Mouse (Mus musculus): ENCODE data around the gene Ttll5.
A peak's percentile ranks its signal among the peaks of the same experiment; 100 is the strongest.

DNA sequence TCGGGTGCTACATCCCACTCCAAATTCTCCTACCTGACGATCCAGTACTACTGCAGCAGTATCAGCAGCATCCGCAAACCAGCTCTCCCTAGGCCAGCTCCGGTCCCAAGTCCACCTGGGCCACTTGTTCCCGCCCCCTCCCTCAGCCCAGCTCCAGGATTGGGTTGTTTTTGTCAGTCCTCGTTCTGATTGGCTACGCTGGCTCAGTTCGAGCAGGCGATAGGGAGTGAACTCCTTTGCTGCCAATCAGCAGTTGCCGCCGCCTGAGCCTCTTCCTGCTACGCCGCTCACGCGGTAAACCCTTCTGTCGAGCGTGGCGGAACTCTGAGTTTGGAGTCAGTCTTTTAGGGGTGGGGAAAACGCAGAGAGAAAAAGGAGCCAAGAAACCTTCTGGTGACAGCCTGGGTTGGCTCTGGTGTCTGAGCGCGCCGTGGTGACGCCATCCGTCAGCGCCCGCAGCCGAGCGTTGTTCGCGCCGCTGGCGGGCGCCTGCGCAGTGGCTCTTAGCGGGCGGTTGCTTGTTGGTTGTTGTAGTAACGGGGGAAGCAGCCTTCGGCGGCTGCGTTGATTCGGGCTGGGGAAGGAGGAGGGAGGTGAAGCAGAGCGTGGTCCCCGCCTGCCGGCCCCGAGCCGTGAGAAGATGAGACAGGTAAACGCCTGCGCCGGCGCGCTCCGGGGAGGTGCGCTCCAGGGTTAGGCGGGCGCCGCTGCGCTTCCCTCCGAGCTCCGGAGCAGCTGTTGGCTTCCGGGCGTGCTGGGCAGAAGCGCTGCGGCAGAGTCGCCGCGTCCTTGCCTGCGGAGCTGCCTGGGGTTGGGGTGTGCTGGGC, at the start of gene Ttll5, which contains the start of gene Erg28:
- TF ChIP-seq CTCF (IDR thresholded peaks at IDR 0.05) (no peak), POLR2A (IDR thresholded peaks at IDR 0.05; ENCODE audit: insufficient read depth, low read depth, low read length) (peak; percentile 78), EP300 (IDR thresholded peaks at IDR 0.05; ENCODE audit: insufficient read depth, low read depth, low read length) (0 out of 2 replicates have a peak, but pooled peaks have one; percentile 7)
